Mouse (Mus musculus): ENCODE data around the gene Ifitm2.
"Not testable (repeated sequence)": the region's sequence is repeated elsewhere in the genome, so short reads cannot be mapped to it uniquely, and the experiment has no call there.

The Ifitm2 gene

DNA sequence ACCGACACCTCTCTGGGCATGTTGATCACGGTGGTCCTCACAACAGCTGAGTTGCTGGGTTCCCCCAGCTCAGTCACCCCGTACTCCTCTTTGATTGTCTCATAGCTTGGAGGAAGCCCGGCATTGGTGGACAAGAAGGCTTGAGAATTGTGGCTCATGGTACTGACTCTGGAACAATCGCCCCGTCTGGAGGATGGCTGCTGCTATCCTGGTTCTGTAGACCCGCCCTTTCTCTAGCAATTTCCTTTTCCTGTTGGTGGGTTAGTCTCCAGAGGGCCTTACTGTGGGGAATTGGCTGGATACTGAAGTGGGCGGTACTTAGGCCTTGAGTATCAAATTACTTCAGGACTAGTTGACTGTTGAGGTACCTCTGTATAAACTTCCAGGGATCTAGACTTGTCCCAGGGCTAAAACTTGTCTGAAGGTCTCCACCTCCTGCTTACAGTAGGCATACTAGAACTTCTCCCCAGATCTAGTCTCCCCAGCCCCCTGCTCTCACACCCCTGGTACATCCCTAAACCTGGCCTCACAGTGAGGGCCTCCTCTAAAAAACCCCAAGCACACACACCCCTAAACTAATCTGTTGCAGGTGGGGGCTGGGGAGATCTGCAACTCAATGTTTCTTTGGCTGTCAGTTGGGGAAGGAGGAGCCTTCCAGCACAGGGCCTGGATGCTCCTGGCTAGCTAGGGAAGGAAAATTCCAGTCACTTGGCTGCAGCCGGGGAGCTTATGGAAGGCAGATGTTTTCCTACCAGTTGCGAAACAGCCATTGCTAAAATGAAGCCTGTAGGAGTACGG lies at the start of gene Ifitm2, which contains the start of gene Gm45717:
Gene Ifitm2, minus strand, starts transcription at position 230 of the 798 bp plus-strand sequence.
Gene Gm45717, minus strand, starts transcription at position 180 of the 798 bp plus-strand sequence.
- DNase-seq (ENCODE audit: low spot score), result peak; percentile 97

DNA sequence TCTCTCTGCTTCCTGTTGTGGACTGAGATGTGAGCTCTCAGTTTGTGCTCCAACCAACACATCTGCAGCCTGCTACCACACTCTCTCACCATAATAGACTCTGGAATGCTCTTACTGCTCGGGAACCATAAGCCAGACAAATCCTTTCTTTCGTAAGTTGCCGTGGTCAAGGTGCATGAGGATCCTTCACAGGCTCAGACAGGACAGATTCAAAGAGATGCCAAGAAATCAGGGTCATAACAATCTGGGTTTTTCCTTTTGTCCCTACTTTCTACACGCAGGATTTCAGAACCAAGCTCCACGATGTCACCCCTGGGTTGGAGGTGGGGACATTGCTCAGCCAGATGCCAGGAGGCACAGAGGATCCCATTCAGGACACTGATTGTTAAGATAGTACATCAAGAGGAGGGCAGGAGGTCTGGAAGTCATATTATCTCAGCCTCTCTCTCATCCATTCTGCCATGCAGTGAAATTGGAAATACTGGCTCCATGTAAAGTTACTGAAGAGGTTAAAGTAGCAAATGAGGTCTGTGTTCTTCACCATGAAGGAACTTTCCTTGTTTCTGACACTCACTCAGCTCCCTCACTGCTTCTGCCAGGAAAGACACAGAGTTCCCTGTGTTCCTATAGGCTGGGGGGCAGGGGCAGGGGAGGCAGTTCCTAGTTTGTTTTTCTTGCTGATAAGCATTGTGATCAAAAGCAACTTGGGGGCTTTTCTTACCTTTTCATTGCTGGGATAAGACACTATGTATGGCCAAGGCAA lies 47.6 kb upstream of the Ifitm2 start:
- DNase-seq (ENCODE audit: low spot score), result no peak

GRCm38 (mm10) chr7:141000881-141001708 lies 45.3 kb upstream of the Ifitm2 start:
- DNase-seq (ENCODE audit: low spot score), result no peak

DNA sequence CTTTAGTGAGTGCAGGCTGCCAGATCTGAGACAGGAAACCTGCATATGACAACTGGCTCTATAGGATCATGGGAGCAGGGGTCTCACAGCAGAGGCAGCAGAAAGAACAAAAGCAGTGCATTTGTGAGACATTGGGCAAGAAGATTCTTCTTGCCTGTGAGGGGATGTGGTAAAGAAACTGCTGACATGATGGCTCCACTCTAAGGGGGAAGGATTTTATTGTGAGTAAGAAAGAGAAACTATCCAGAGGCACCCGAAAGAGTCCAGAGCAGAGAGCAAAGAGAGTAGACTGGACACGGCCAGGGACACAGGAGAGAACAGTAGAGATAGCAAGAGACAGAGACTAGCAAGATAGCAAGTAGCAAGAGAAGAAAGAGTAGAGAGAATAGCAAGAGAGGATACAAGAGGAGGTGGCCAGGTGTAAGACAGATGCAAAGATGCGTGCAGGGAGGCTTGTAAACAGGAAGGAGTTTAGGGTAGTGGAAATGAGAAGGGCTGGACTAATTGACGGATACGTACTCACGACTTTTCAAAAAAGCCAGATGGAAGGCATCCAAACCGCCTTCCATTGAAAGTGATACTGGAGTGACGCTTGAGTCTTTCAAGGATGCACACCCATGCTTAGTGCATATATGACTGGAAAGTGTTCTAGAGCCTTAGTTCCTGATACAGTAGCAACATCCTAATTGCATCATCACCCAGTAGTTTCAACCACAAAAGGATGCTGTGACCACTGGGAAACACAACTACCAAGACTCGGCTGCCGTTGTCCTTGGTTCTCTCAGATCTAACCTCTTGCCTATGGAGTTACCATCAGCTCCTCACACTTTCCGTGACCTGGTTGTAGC lies 43.3 kb upstream of the Ifitm2 start:
- no peak for DNase-seq (ENCODE audit: low spot score)

DNA sequence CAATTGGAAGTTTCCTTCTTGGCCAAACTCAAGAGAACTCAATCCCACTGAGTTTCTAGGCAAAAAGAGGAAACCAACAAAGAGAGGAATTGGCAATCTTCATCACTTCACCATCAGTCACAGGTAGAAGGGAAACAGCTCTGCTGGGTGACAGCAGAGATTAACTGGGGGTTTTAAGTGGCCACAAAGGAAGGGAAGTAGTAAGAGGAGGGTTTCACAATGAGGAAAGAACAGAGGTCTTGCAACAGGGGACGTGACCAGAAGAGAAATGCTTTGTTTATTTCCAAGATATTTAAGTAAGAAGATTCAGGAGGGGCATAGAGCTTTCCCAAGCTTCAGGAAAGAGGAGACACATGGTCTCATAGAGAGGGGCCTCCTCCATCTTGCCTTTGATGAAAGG lies 42.0 kb upstream of the Ifitm2 start:
- no peak for DNase-seq (ENCODE audit: low spot score)

GRCm38 (mm10) chr7:140991117-140991689 lies 35.4 kb upstream of the Ifitm2 start:
- DNase-seq (ENCODE audit: low spot score), result no peak

DNA sequence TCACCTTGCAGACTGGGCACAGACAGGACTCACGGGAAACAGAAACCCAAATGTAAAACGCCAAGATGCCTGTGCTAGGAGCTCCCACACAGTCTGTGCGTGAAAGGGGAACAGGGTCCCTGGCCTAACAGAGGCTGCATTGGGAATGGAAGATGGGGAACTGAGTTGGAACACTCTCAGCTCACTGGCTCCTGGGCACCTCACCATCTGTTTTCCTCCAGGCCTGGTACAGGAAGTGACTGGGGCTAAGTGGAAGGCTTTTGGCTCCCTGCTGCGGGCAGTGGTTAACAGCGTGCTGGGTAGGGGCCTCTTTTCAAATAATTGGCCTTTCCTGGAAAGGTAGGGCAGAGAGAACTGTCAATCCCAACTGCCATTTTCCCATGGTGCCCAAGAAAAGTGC lies 34.8 kb upstream of the Ifitm2 start:
- DNase-seq (ENCODE audit: low spot score), result no peak

- DNase-seq (ENCODE audit: low spot score), result no peak
Measured at GRCm38 (mm10) chr7:140990185-140990584, 34.4 kb upstream of the Ifitm2 start.

GRCm38 (mm10) chr7:140989022-140989421 lies 33.2 kb upstream of the Ifitm2 start:
- no peak for DNase-seq (ENCODE audit: low spot score)

DNA sequence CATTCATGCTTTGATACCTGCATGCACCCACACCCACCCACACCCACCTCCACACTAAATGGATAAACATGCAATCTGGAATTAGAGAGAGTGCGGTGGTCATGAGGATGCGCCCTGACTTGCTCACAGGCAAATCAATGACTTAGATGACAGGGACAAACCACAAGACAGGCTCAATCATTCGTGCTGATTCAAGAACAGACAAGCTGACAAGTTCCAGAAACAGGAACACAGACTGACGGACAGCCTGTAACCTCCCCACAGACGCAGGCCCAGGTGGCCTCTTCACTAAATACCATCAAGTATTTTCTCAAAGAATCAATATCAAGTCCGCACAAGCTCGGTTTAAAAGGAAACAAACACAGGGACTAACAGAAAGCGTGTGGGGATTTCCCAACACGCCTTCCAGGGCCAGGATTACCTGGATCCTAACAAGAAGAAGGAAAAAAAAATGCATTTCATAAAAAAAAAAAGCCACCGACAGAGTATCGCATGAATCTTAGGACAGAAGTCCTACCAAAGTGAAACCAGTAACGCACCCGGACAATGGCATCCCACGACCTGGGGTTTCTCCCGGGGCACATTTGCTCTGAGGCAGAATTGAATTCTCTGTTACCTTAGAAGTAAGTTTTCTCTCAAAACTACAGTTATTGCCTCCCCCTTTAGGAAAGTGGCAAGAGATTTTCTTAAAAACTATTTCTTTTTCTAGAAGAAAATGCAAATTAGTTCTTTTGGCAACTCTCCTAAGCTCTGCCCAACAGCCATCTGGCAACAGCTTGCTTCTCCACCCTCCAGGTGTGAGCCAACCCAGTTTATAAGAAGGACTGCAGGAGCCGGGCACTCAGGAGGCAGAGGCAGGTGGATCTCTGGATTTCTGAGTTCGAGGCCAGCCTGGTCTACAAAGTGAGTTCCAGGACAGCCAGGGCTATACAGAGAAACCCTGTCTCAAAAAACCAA lies 31.7 kb upstream of the Ifitm2 start:
- no peak for DNase-seq (ENCODE audit: low spot score)

DNA sequence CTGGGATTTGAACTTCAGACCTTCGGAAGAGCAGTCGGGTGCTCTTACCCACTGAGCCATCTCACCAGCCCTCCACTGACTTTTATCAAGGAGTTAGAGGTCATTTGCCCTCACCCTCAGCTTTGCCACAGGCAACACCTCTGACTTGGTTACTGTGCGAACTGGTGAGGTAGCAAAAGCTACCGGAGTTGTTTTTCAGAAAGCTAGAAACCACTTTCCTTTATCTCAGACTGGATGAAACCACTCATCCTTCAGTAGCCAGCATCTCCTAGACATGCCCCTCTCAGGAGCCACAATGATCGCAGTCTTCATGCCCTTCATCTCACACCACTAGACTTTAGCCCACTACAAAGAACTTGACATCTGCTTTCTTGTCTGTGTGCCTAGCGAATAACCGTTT lies 27.2 kb upstream of the Ifitm2 start:
- DNase-seq (ENCODE audit: low spot score), result no peak

GRCm38 (mm10) chr7:140981704-140982103 lies 25.9 kb upstream of the Ifitm2 start:
- DNase-seq (ENCODE audit: low spot score), result no peak

- not testable (repeated sequence) for DNase-seq (ENCODE audit: low spot score)
Measured at GRCm38 (mm10) chr7:140976720-140977119, 20.9 kb upstream of the Ifitm2 start.

- DNase-seq (ENCODE audit: low spot score), result peak; percentile 76
Measured at GRCm38 (mm10) chr7:140975465-140975864, 19.7 kb upstream of the Ifitm2 start.

DNA sequence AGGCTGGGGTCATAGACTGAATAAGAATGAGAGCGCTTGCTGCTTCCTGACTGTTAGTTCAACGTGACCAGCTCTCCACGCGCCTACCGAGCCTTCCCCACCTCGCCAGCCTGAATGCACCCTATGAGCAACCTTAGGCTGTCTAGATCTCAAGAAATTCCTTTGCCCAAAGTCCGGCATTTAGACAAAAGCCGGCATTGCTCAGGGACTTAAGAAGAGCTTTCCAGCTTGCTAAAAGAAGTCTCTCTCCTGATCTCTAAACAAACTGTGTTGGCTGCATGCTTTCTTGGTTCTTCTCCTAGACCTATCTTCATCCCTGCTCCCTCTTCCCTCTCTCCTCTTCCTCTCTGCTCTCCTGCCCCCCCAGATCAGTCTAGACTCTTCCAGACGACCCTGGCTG lies 19.2 kb upstream of the Ifitm2 start:
- no peak for DNase-seq (ENCODE audit: low spot score)

DNA sequence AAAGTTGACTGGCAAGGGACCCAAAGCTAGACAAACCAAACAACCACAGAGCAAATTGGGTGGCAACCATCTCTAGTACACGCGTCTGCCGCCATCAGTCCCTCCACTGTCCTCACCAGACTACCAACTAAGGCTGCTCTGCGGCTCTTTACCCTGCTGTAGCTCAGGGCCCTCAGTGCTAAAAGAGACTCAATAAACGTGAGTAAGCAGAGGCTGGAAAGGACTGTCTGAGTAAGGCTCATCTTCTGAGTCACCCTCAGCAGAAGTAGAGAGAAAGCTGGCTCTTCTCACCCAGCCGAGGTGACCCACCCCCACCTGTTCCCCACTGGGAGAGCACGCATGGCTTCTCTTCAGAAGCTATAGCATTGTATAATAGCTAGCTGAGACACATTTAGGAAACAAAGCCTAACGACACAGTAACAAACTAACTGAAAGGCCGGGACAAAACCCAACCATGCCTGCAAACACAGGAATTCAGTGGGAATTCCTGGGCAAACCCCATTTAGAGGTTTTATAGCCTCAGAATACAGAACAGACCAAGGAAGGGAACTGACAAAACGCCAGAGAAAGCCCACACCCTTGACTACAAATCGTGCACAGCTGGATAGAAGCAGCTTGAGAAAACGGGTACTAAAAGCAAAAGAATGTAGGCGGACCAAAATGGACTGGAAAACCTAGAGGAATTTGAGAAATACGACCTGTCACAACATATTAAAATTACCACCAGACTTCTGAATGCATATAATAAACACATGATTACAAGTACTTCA lies 17.8 kb upstream of the Ifitm2 start:
- no peak for DNase-seq (ENCODE audit: low spot score)

GRCm38 (mm10) chr7:140971479-140972171 lies 15.8 kb upstream of the Ifitm2 start:
- no peak for DNase-seq (ENCODE audit: low spot score)

GRCm38 (mm10) chr7:140970931-140971330 lies 15.1 kb upstream of the Ifitm2 start:
- no peak for DNase-seq (ENCODE audit: low spot score)
